Mouse (Mus musculus) small intestine, adult 2 months (tissue): Measurements from ENCODE around the gene Myo15.

Experiments
- CTCF ChIP-seq: fragments of 200-500 bp; IDR thresholded peaks from 2 replicates; pipeline ENCODE4 v1.5.1; 2012; ENCODE audit warnings: low read depth, mild to moderate bottlenecking, control low read depth, inconsistent platforms, low read length, moderate library complexity, mixed read lengths; ENCODE audit not compliant: insufficient replicate concordance, insufficient read length; ENCODE audit errors: extremely low read depth
- POLR2A ChIP-seq: fragments of 200-500 bp; IDR thresholded peaks from 2 replicates; pipeline ENCODE4 v1.6.1; 2012; ENCODE audit warnings: low read depth, mild to moderate bottlenecking, control low read depth, inconsistent platforms, low read length, moderate library complexity

DNA sequence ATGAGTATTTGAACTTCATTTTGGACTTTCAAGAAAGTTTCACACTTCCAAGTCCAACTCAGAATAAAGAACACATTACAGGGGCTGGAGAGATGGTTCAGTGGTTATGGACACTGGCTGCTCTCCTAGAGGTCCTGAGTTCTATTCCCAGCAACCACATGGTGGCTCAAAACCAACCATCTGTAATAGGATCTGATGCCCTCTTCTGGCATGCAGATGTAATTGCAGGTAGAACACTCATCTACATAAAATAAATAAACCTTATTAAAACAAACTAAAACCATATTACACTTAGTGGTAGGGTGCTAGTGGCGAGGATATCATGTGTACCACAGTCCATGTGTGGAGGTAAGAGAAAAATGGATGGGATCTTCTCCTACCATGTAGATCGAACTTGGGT lies 43.4 kb downstream of the Myo15 start:
- TF ChIP-seq CTCF (no peak), POLR2A (no peak)
